Mouse (Mus musculus) T-helper 17 cell (primary cell): Measurements from ENCODE around the gene P2rx1.

Source experiments
- in situ Hi-C, 2 experiments: fragments of 300-600 bp; cut with MboI, MseI; formaldehyde crosslinking; loops; 1 replicate in 1 of 2; 2 replicates in 1 of 2; pipeline ENCODE4 v1.15.1; 2025; ENCODE audit warnings: high pct_unique_total_duplicates in 2 of 2

The P2rx1 gene

GRCm38 (mm10) chr11:73061413-73061812 lies 62.5 kb downstream of the P2rx1 start:
- in situ Hi-C loops, result no loop called here
